Mouse (Mus musculus): ENCODE measurements around the gene Rpl36-ps4.
"Not testable (repeated sequence)": the region's sequence is repeated elsewhere in the genome, so short reads cannot be mapped to it uniquely, and the experiment has no call there.

Rpl36-ps4 gene

GRCm38 (mm10) chr17:87948965-87949584 lies 28.3 kb downstream of the Rpl36-ps4 start:
- DNase-seq (ENCODE audit: low spot score), result peak; percentile 77

- not testable (repeated sequence) for DNase-seq (ENCODE audit: low spot score)
Observed at GRCm38 (mm10) chr17:87954618-87955124, 33.9 kb downstream of the Rpl36-ps4 start.

- no peak for DNase-seq (ENCODE audit: low spot score)
Observed at GRCm38 (mm10) chr17:87957096-87957840, 36.5 kb downstream of the Rpl36-ps4 start.

- DNase-seq (ENCODE audit: low spot score), result no peak
Observed at GRCm38 (mm10) chr17:87958283-87958682, 37.5 kb downstream of the Rpl36-ps4 start.

GRCm38 (mm10) chr17:87959406-87959805 lies 38.6 kb downstream of the Rpl36-ps4 start:
- DNase-seq (ENCODE audit: low spot score), result not testable (repeated sequence)

- not testable (repeated sequence) for DNase-seq (ENCODE audit: low spot score)
Observed at GRCm38 (mm10) chr17:87959931-87960330, 39.2 kb downstream of the Rpl36-ps4 start.

- DNase-seq (ENCODE audit: low spot score), result no peak
Observed at GRCm38 (mm10) chr17:87963081-87964075, 42.6 kb downstream of the Rpl36-ps4 start.

- not testable (repeated sequence) for DNase-seq (ENCODE audit: low spot score)
Observed at GRCm38 (mm10) chr17:87968483-87968926, 47.7 kb downstream of the Rpl36-ps4 start.
